Mouse (Mus musculus) heart, adult 2 months (tissue): ENCODE results near the gene Gas2l1. TPM values are rescaled to one million over a fixed set of nuclear protein-coding genes. Genes with fewer than 3 reads are reported as not detected.

ENCODE experiments used
- DNase-seq, 2 experiments: peaks; one replicate each; pipeline ENCODE4 v3.0.0; 2021
- H3K27ac ChIP-seq: fragments of 200-600 bp; 2 replicates; pipeline ENCODE4 v1.8.1; 2022
- H3K27me3 ChIP-seq: fragments of 200-500 bp; 2 replicates; pipeline ENCODE4 v1.6.1; 2012; ENCODE audit warnings: mild to moderate bottlenecking, low read length, inconsistent platforms, mixed read lengths; ENCODE audit not compliant: control insufficient read depth, insufficient read depth
- H3K36me3 ChIP-seq: fragments of 200-500 bp; 2 replicates; pipeline ENCODE4 v1.6.1; 2012; ENCODE audit warnings: low read length, inconsistent platforms; ENCODE audit not compliant: control insufficient read depth, insufficient read depth
- H3K4me1 ChIP-seq: fragments of 200-500 bp; 2 replicates; pipeline ENCODE4 v1.6.1; 2011; ENCODE audit warnings: low read length; ENCODE audit not compliant: control insufficient read depth, insufficient read depth
- H3K4me3 ChIP-seq: fragments of 200-600 bp; 2 replicates; pipeline ENCODE4 v1.8.1; 2022
- H3K79me2 ChIP-seq: fragments of 200-500 bp; replicated peaks from 2 replicates; pipeline ENCODE4 v1.6.1; 2012; ENCODE audit warnings: mild to moderate bottlenecking, inconsistent platforms, low read length, moderate library complexity, mixed read lengths; ENCODE audit not compliant: control insufficient read depth, insufficient read depth
- H3K9ac ChIP-seq: fragments of 200-500 bp; 2 replicates; pipeline ENCODE4 v1.6.1; 2012; ENCODE audit warnings: low read depth, mild to moderate bottlenecking, control low read depth, inconsistent platforms, low read length, mixed read lengths
- CTCF ChIP-seq: fragments of 200-600 bp; IDR thresholded peaks from 2 replicates; pipeline ENCODE4 v1.8.1; 2022; ENCODE audit warnings: antibody characterized with exemption, mild to moderate bottlenecking, moderate library complexity
- EP300 ChIP-seq: fragments of 200-500 bp; IDR thresholded peaks from 2 replicates; pipeline ENCODE4 v1.6.1; 2011; ENCODE audit warnings: low read depth, low read length, control low read depth; ENCODE audit not compliant: insufficient read depth
- POLR2A ChIP-seq: fragments of 200-500 bp; IDR thresholded peaks from 2 replicates; pipeline ENCODE4 v1.6.1; 2011; ENCODE audit warnings: mild to moderate bottlenecking, low read depth, low read length, control low read depth; ENCODE audit not compliant: insufficient read depth
- WGBS: fragments of 180-500 bp; shearing (Covaris S2); methylation state at CpG from one replicate; pipeline ENCODE4 v1.1.7; 2018; 5-methylcytosine and 5-hydroxymethylcytosine counted together
- intact Hi-C: fragments of 180-260 bp; cut with DNase I; formaldehyde crosslinking; loops from one replicate; pipeline ENCODE4 v1.15.1; 2025
- polyA plus RNA-seq: library from polyadenylated mRNA; depleted of rRNA; stranded (reverse); fragments of >200 nt; gene quantifications from 2 replicates; pipeline ENCODE4 v1.2.3, GENCODE M21; 2012
- total RNA-seq, 2 experiments: library from RNA; stranded (reverse); gene quantifications; 2 replicates each; pipeline ENCODE4 v1.2.3; 2021

The Gas2l1 gene
- total and polyA plus RNA-seq, 3 experiments, result 18.2 to 27.9 (median 21.0) TPM

DNA sequence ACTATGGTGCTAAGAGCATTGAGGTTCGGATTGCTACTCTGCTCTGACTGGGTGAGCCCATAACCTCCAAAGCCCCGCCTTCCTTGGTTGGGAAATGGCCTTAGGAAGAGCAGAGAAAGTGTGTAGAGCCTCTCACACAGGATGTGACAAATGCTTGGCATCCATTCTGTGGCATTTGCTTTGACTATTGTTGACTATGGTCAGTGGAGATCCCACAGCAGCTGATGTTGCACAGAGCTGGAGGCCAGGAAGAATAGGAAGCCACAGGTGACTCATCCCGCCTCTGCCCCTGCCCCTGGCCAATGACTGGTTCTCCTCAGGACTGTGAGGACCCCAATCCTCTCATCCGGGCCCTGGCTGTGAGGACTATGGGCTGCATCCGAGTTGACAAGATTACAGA is 48.8 kb downstream of the Gas2l1 start:
- peaks cover 1% of the 10 kb centered on the region for H3K4me1 ChIP-seq
- WGBS, result 88% methylated on average over 5 of the region's 5 CpGs
- no peak overlapping the region for H3K9ac ChIP-seq
- H3K79me2 ChIP-seq, result no peaks in the 10 kb centered on the region
- no peaks in the 10 kb centered on the region for H3K27me3 ChIP-seq
- no peak for TF ChIP-seq EP300
- no peak for TF ChIP-seq POLR2A
- TF ChIP-seq CTCF, result no peak
- no peak overlapping the region for H3K4me3 ChIP-seq
- peaks cover 3% of the 10 kb centered on the region for H3K36me3 ChIP-seq
- intact Hi-C loops, result no loop called here
- no peak for DNase-seq
- H3K27ac ChIP-seq, result no peak overlapping the region

- no peaks in the 10 kb centered on the region for H3K27me3 ChIP-seq
- TF ChIP-seq EP300 (0 out of 2 replicates have a peak, but pooled peaks have one; percentile 68), POLR2A (no peak), CTCF (peak; percentile 86)
- intact Hi-C loops, result loop anchor here (1.0 kb wide), 1 partner anchor 50 kb away; the partner anchor contains the start of gene Gas2l1
- peak; percentile 69 to 78 for DNase-seq
- H3K9ac ChIP-seq, result no peak overlapping the region
- H3K4me1 ChIP-seq, result peaks cover 1% of the 10 kb centered on the region
- peaks cover 3% of the 10 kb centered on the region for H3K36me3 ChIP-seq
- no peaks in the 10 kb centered on the region for H3K79me2 ChIP-seq
- no peak overlapping the region for H3K4me3 ChIP-seq
- 34% methylated on average over 2 of the region's 2 CpGs for WGBS
- no peak overlapping the region for H3K27ac ChIP-seq
These were observed 49.4 kb downstream of the Gas2l1 start for GRCm38 (mm10) chr11:5015720-5016119.

DNA sequence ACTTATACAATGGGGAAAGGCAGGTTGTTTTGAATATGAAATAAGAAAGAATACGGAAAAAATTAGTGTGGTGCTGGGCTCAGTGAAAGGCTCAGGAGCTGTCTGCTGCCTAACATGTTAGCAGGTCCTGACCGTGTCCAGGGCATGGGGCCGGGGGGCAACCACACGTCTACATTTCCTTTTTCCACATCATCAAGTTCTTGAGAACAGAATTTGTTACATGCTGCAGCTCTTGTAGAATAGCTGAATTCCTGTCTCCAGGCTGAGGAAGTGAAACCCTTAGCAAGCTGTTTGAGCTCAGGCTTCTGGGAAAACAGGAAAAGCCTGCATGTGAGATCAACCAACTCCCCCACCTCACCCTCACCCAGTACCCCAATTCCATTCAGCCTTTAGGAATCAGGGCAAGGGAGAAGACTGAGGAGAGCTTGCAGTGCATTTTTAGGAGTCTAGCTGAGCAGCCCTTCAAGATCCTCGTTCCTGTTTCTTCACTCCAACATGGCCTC is 52.9 kb downstream of the Gas2l1 start:
- Histone ChIP-seq H3K9ac (no peak overlapping the region), H3K36me3 (peaks cover 3% of the 10 kb centered on the region), H3K4me1 (peaks cover 1% of the 10 kb centered on the region), H3K4me3 (no peak overlapping the region), H3K27me3 (no peaks in the 10 kb centered on the region), H3K79me2 (no peaks in the 10 kb centered on the region), H3K27ac (peak overlapping the region; percentile 23; the same call in 1 of the 2 replicates)
- TF ChIP-seq POLR2A, result no peak
- peak; percentile 49; the same call in 1 of the 2 replicates for TF ChIP-seq EP300
- WGBS, result 51% methylated on average over 5 of the region's 5 CpGs
- DNase-seq, result peak in 1 of 2 experiments; percentile 39
- intact Hi-C loops, result no loop called here

GRCm38 (mm10) chr11:5011480-5011879 is 53.6 kb downstream of the Gas2l1 start:
- H3K4me1 ChIP-seq, result peaks cover 1% of the 10 kb centered on the region
- H3K27ac ChIP-seq, result no peak overlapping the region; the same call in 1 of the 2 replicates
- peaks cover 3% of the 10 kb centered on the region for H3K36me3 ChIP-seq
- no peaks in the 10 kb centered on the region for H3K79me2 ChIP-seq
- H3K27me3 ChIP-seq, result no peaks in the 10 kb centered on the region
- no peak overlapping the region for H3K4me3 ChIP-seq
- intact Hi-C loops, result no loop called here
- DNase-seq, result no peak
- no peak for TF ChIP-seq CTCF
- no peak for TF ChIP-seq POLR2A
- TF ChIP-seq EP300, result no peak
- WGBS, result 64% methylated on average over 1 of the region's 1 CpGs
- no peak overlapping the region for H3K9ac ChIP-seq

DNA sequence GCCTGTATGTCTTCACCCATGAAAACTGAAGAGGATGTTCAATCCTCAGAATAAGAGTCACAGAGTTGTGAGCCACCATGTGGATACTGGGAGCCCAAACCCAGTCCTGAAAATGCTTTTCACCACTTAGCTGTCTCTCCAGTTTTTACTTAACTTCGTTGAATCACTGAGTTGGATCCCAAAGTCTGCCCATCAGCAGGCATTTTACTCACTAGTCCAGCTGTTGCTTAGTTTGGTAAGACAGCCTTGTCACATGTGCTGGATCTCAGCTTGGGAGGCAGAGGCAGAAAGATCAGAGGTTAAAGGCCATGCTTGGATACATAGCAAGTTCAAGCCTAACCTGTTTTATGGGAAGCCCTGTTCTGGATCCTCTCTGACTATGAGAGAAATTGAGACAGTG is 54.9 kb downstream of the Gas2l1 start:
- H3K27me3 ChIP-seq, result no peaks in the 10 kb centered on the region
- peaks cover 1% of the 10 kb centered on the region for H3K4me1 ChIP-seq
- WGBS, result 74% methylated on average over 1 of the region's 1 CpGs
- TF ChIP-seq CTCF (no peak), EP300 (no peak), POLR2A (no peak)
- H3K27ac ChIP-seq, result no peak overlapping the region
- DNase-seq, result no peak
- intact Hi-C loops, result no loop called here
- H3K4me3 ChIP-seq, result no peak overlapping the region
- no peak overlapping the region for H3K9ac ChIP-seq
- H3K79me2 ChIP-seq, result no peaks in the 10 kb centered on the region
- H3K36me3 ChIP-seq, result no peaks in the 10 kb centered on the region

GRCm38 (mm10) chr11:5009354-5010074 is 55.6 kb downstream of the Gas2l1 start:
- no peak for DNase-seq
- Histone ChIP-seq H3K79me2 (no peaks in the 10 kb centered on the region), H3K27ac (no peak overlapping the region), H3K4me1 (peaks cover 1% of the 10 kb centered on the region), H3K4me3 (no peak overlapping the region), H3K27me3 (no peaks in the 10 kb centered on the region), H3K9ac (no peak overlapping the region), H3K36me3 (no peaks in the 10 kb centered on the region)
- TF ChIP-seq CTCF (no peak), EP300 (no peak), POLR2A (no peak)
- intact Hi-C loops, result no loop called here
- WGBS, result 61% methylated on average over 3 of the region's 3 CpGs
